Mouse (Mus musculus): ENCODE measurements around the gene Adgra1. TPM values are rescaled to one million over a fixed set of nuclear protein-coding genes. Genes with fewer than 3 reads are reported as not detected.

The Adgra1 gene
- not detected in 2 replicates for total RNA-seq (2017)

DNA sequence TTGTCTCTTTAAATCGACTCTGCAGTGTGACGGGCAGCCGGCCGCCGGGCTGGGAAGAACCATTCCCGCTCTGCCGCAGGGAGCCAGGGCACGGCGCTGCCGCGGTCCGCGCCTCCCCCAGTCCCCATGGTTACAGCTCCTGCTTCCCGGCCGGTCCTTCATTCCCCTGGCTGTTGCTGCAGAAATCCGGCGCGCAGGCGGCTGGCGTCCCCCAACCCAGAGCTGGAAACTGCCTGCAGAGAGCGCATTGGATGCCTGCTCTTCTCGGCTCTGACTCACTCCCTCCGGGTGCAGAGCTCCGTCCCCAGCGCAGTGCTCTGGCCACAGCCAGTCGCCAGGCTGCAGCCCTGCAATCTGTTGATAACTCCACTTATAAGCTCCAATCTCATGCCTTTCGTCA lies at the start of gene Adgra1:
Adgra1 (plus strand) TSS at position 139 of the 400 bp plus-strand sequence.
- ATAC-seq (replicated peaks in 1 of 2; ENCODE audit: insufficient read depth in 1 of 2, low FRiP score in 2 of 2, low TSS enrichment in 1 of 2, low read depth in 1 of 2, poor library complexity in 2 of 2, severe bottlenecking in 2 of 2) = no peak

- no peak for ATAC-seq (replicated peaks in 1 of 2; ENCODE audit: insufficient read depth in 1 of 2, low FRiP score in 2 of 2, low TSS enrichment in 1 of 2, low read depth in 1 of 2, poor library complexity in 2 of 2, severe bottlenecking in 2 of 2)
Measured at GRCm38 (mm10) chr7:139787382-139787781, 46.6 kb upstream of the Adgra1 start.

DNA sequence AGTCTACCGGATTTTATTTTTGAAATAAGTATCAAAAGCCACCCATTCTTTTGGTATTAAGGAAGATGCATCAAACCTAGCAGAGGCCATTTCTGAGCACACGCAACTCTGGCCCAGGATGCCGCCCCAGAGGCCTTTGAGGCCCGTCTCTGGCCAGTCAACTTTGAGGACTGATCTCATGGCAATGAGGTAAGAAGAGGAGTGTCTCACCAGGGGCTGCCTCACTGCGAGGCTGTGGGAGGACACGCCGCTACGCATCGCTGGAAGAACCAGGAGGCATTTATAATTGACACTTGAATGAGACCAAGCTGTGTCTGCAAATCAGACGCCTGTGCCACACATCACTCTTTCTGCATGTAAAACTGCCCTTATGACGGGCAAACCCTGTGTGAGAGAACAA lies 45.0 kb upstream of the Adgra1 start:
- ATAC-seq (replicated peaks in 1 of 2; ENCODE audit: insufficient read depth in 1 of 2, low FRiP score in 2 of 2, low TSS enrichment in 1 of 2, low read depth in 1 of 2, poor library complexity in 2 of 2, severe bottlenecking in 2 of 2) = no peak

GRCm38 (mm10) chr7:139789718-139790117 lies 44.3 kb upstream of the Adgra1 start:
- no peak for ATAC-seq (replicated peaks in 1 of 2; ENCODE audit: insufficient read depth in 1 of 2, low FRiP score in 2 of 2, low TSS enrichment in 1 of 2, low read depth in 1 of 2, poor library complexity in 2 of 2, severe bottlenecking in 2 of 2)

GRCm38 (mm10) chr7:139791601-139792000 lies 42.4 kb upstream of the Adgra1 start:
- no peak for ATAC-seq (replicated peaks in 1 of 2; ENCODE audit: insufficient read depth in 1 of 2, low FRiP score in 2 of 2, low TSS enrichment in 1 of 2, low read depth in 1 of 2, poor library complexity in 2 of 2, severe bottlenecking in 2 of 2)

DNA sequence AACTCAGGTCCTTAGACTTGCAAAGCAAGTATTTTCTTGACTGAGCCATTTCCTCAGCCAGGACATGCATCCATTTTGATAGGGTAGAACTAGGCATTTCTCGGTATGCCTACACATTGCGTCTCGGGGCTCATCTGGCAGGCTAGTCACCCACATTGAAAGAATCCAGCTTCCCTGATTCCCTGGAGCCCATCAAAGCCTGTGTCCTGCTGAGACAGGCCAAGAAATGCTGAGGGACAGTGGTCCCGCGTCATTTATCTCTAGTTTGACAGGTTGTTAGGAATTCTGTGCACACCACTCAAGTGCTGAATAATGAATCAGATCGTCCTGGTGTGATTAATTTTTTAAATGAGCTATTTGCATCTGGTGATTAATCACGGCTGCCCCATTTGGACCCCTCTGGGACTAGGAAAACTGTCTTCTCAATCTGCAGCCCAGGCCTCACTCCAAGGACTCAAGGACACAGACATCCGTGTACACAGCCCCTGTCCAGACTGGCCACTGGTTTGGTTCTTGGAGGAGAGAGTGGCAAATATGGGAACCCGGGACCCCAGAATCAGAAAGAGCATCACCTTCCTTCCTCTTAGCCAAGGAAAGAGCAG lies 38.9 kb upstream of the Adgra1 start:
- no peak for ATAC-seq (replicated peaks in 1 of 2; ENCODE audit: insufficient read depth in 1 of 2, low FRiP score in 2 of 2, low TSS enrichment in 1 of 2, low read depth in 1 of 2, poor library complexity in 2 of 2, severe bottlenecking in 2 of 2)

DNA sequence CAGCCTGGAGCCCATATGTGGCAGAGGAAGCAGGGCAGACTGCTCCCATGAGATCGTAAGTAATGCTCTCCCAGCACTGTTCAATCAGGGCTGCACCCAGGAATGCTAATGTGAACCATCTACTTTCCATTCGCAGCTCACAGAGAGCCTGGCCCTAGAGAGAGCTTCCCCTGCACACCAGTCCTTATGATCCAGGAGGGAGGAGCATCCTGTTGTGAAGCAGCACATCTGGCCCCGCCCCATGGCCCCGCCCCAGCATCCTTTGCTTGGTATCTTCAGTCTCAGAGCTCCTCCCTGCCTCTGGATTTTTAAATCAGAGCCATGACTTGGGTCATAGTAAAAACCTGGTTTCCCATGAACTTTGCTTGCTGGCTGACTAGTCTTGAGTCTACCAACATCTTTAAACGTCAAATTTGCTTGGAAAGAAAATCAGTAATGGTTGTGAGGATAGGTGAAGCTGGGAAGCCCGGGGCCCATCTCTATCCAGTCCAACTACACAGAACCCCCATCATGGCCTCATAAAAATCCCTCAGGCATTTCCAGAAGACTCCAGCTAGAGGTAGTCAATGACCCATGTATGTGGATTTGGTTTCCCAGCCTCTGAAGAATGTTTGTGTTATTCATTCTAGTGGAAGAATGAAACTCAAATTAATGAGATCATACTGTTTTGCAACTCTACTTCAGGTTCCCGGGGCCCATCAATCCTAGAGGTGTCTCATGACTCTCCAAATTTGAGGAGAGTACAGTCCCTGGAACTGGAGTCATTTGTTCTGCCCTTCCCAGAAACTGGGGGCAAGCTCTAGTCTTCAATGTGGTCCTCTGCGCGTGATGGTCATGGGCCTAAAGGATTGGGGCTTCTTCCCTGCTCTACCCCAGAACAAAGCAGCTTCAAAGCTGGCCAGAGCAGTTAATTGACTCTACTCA lies 36.5 kb upstream of the Adgra1 start:
- no peak for ATAC-seq (replicated peaks in 1 of 2; ENCODE audit: insufficient read depth in 1 of 2, low FRiP score in 2 of 2, low TSS enrichment in 1 of 2, low read depth in 1 of 2, poor library complexity in 2 of 2, severe bottlenecking in 2 of 2)

- ATAC-seq (replicated peaks in 1 of 2; ENCODE audit: insufficient read depth in 1 of 2, low FRiP score in 2 of 2, low TSS enrichment in 1 of 2, low read depth in 1 of 2, poor library complexity in 2 of 2, severe bottlenecking in 2 of 2) = no peak
Measured at GRCm38 (mm10) chr7:139806175-139806601, 27.8 kb upstream of the Adgra1 start.

DNA sequence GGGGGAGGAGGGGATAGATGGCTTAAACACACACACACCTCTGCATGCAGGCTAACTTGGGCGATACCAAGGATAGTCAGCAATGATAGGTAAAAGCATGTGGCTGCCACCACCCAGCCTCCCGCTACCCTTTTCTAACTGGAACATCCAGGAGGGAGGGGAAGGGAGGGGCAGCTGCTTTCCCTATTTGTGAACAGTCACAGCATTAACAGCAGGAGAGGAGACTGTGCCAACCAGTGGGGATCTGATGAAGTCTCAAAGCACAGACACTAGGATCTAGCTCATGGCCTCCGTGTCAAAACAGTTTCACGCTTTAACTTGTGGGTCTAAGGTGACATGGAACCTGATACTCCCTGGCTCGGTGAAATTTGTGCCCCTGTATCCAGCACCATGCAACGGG lies 23.9 kb upstream of the Adgra1 start:
- no peak for ATAC-seq (replicated peaks in 1 of 2; ENCODE audit: insufficient read depth in 1 of 2, low FRiP score in 2 of 2, low TSS enrichment in 1 of 2, low read depth in 1 of 2, poor library complexity in 2 of 2, severe bottlenecking in 2 of 2)

DNA sequence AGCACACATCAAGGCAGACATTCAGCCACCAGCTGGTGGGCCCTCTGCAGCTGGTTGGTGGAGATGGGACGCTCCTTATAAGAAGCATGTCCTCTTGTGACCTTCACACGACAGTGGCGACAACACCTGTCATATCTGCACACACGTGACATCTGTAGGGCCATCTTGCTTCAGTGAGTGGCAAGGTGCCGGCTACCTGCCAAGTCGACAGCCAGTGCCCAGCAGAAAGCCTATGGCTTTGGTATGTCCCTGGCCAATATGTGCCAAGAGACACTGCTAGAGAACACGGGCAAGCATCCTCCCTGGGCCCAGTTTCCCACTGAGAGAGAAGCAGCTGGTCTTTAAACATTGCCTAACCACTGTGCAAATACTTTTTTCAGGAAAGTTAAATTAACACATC lies 22.3 kb upstream of the Adgra1 start:
- no peak for ATAC-seq (replicated peaks in 1 of 2; ENCODE audit: insufficient read depth in 1 of 2, low FRiP score in 2 of 2, low TSS enrichment in 1 of 2, low read depth in 1 of 2, poor library complexity in 2 of 2, severe bottlenecking in 2 of 2)

- ATAC-seq (replicated peaks in 1 of 2; ENCODE audit: insufficient read depth in 1 of 2, low FRiP score in 2 of 2, low TSS enrichment in 1 of 2, low read depth in 1 of 2, poor library complexity in 2 of 2, severe bottlenecking in 2 of 2) = no peak
Measured at GRCm38 (mm10) chr7:139813577-139814207, 20.3 kb upstream of the Adgra1 start.

GRCm38 (mm10) chr7:139822301-139823010 lies 11.5 kb upstream of the Adgra1 start:
- ATAC-seq (replicated peaks in 1 of 2; ENCODE audit: insufficient read depth in 1 of 2, low FRiP score in 2 of 2, low TSS enrichment in 1 of 2, low read depth in 1 of 2, poor library complexity in 2 of 2, severe bottlenecking in 2 of 2) = no peak

DNA sequence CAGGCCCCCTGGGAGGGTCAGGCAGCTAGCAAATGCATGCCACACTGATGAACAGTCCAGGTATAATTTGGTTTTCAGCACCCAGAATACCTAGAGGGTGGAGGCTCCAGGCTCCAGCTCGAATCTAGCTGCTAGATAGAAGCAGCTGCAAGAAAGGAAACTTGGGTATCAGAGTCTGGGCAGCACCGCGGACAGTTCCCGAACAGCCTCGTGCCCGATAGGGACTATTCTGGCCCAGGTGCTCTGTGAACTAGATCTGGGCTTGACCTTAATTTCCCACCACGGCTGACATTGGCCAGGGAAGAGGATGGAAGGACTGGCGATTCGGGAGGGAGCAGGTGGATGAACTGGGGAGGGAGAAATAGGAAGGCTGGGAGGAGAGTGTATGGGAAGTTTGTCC lies 6.3 kb upstream of the Adgra1 start:
- ATAC-seq (replicated peaks in 1 of 2; ENCODE audit: insufficient read depth in 1 of 2, low FRiP score in 2 of 2, low TSS enrichment in 1 of 2, low read depth in 1 of 2, poor library complexity in 2 of 2, severe bottlenecking in 2 of 2) = no peak

DNA sequence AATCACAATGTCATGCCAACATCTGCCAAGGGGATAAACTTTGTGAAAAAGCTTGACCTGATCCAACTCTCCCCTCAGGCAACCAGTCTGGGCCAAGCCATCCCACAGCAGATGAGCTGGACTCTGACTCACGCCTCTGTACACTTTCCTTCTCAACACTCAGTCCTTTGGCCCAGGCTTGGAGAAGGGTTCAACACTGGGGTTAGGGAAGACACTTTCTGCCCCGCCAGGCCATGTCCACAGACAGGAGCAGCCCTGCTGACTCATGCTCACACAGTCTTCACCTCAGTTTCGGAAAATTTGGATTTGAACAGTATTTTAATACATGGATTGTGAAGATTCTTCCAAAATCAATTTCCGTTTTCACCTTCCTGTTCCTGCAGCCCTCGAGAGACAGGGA lies 442 bp upstream of the Adgra1 start:
- no peak for ATAC-seq (replicated peaks in 1 of 2; ENCODE audit: insufficient read depth in 1 of 2, low FRiP score in 2 of 2, low TSS enrichment in 1 of 2, low read depth in 1 of 2, poor library complexity in 2 of 2, severe bottlenecking in 2 of 2)

- no peak for ATAC-seq (replicated peaks in 1 of 2; ENCODE audit: insufficient read depth in 1 of 2, low FRiP score in 2 of 2, low TSS enrichment in 1 of 2, low read depth in 1 of 2, poor library complexity in 2 of 2, severe bottlenecking in 2 of 2)
Measured at GRCm38 (mm10) chr7:139835140-139836131, 1.5 kb downstream of the Adgra1 start.

- no peak for ATAC-seq (replicated peaks in 1 of 2; ENCODE audit: insufficient read depth in 1 of 2, low FRiP score in 2 of 2, low TSS enrichment in 1 of 2, low read depth in 1 of 2, poor library complexity in 2 of 2, severe bottlenecking in 2 of 2)
Measured at GRCm38 (mm10) chr7:139840443-139841168, 6.6 kb downstream of the Adgra1 start.
